Comparison of ENCODE assay signal across 16 mouse cellular contexts in the genomic region with DNA sequence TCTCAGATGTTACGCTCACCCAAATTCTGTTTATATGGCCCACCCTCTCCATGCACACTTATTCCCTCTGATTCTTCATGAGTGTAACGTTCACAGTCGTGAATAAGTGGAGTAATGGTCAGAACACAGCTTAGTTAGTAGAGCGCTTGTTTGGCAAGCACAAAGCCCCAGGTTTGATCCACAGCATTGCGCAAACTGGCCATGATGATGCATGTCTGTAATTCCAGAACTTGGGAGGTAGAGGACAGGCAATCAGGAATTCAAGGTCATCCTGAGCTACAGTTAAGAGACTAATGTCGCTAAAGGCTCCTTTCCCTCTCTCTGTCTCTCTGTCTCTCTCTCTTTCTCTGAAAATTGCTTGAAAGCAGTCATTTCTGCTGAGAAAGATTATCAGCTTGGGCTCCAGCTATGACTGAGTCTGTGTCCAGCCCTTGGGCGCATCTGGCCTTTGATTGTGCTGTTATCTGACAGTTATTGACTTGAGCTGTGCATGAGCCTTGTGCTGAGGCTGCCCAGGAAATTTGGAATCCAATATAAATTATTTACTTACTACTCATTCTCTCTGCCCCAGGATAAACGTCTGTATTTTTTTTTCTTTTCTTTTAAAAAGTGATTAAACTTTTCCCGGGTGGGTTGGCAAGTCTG. TPM values are rescaled to one million over a fixed set of nuclear protein-coding genes. Genes with fewer than 3 reads are reported as not detected.
DNase-seq lines count a peak whose midpoint lies in the region; ATAC-seq and TF ChIP-seq lines count a peak whose summit lies in the region.
"Had no signal": no experiment of that assay in that cellular context is flagged by ENCODE, and none has a peak within 500 bp of the region (broad histone marks: within the 10 kb centered on the region; RNA-seq: fewer than 3 reads in every experiment).

No protein-coding gene starts in this region.

- no peaks in the 10 kb centered on the region for H3K4me1 ChIP-seq in heart, postnatal 0 days (ENCODE audit: control insufficient read depth, insufficient read depth)
- H3K4me1 ChIP-seq in midbrain, embryonic 15.5 days: no peaks in the 10 kb centered on the region
- no peaks in the 10 kb centered on the region for H3K4me1 ChIP-seq in midbrain, embryonic 11.5 days (ENCODE audit: control insufficient read depth, insufficient read depth, low read length)
- H3K4me1 ChIP-seq in intestine, embryonic 16.5 days (ENCODE audit: control insufficient read depth, insufficient read depth, low read length): no peaks in the 10 kb centered on the region
- H3K4me1 ChIP-seq: liver, embryonic 15.5 days; midbrain, embryonic 12.5 days; neural tube, embryonic 13.5 days had no signal

- intact Hi-C loops in heart, postnatal 14 days (cut with DNase I): no loop called here

- no peak for TF ChIP-seq CTCF in heart, postnatal 0 days (IDR thresholded peaks at IDR 0.05; ENCODE audit: low read depth)

- 71% methylated on average over 9 of the region's 9 CpGs for WGBS in heart, postnatal 0 days
- WGBS in midbrain, embryonic 15.5 days: 79% methylated on average over 9 of the region's 9 CpGs
- WGBS in midbrain, embryonic 11.5 days: 86% methylated on average over 9 of the region's 9 CpGs
- whole genome bisulfite sequencing in intestine, embryonic 16.5 days: 73% methylated on average over 9 of the region's 9 CpGs

- DNase-seq in heart, postnatal 0 days (ENCODE audit: low spot score): no peak
- DNase-seq in heart, postnatal 14 days: no peak
- no peak for DNase-seq in midbrain, embryonic 11.5 days (ENCODE audit: low spot score, missing footprints)
- DNase-seq in testis, postnatal 10 days (ENCODE audit: low spot score): no peak
- DNase-seq: adrenal gland, postnatal 36 days; cerebellum, postnatal 25 days; kidney, adult 9 months had no signal

- H3ac ChIP-seq in myocyte (ENCODE audit: control insufficient read depth, insufficient read length): no peak overlapping the region

- H3K36me3 ChIP-seq in heart, postnatal 0 days (replicated peaks; ENCODE audit: control insufficient read depth, insufficient read depth, low read length): no peaks in the 10 kb centered on the region
- H3K36me3 ChIP-seq in midbrain, embryonic 15.5 days (replicated peaks): no peaks in the 10 kb centered on the region
- H3K36me3 ChIP-seq in midbrain, embryonic 11.5 days (ENCODE audit: control insufficient read depth, insufficient read depth, low read length): no peaks in the 10 kb centered on the region
- H3K36me3 ChIP-seq in intestine, embryonic 16.5 days (ENCODE audit: control insufficient read depth, insufficient read depth, low read length): no peaks in the 10 kb centered on the region
- no peaks in the 10 kb centered on the region for H3K36me3 ChIP-seq in myocyte (ENCODE audit: control insufficient read depth, insufficient read depth)
- H3K36me3 ChIP-seq: liver, embryonic 15.5 days; midbrain, embryonic 12.5 days; neural tube, embryonic 13.5 days had no signal

- H3K9ac ChIP-seq in heart, postnatal 0 days (replicated peaks; ENCODE audit: low read depth, low read length): no peak overlapping the region
- no peak overlapping the region for H3K9ac ChIP-seq in midbrain, embryonic 15.5 days
- H3K9ac ChIP-seq in midbrain, embryonic 11.5 days (ENCODE audit: low read length): no peak overlapping the region
- H3K9ac ChIP-seq in intestine, embryonic 16.5 days (ENCODE audit: low read depth, low read length): no peak overlapping the region
- H3K9ac ChIP-seq: liver, embryonic 15.5 days; midbrain, embryonic 12.5 days; neural tube, embryonic 13.5 days had no signal

- H3K4me2 ChIP-seq in heart, postnatal 0 days (ENCODE audit: low read depth, low read length): peak overlapping the region; percentile 36; the same call in 1 of the 2 replicates
- H3K4me2 ChIP-seq in midbrain, embryonic 15.5 days: no peak overlapping the region
- H3K4me2 ChIP-seq in midbrain, embryonic 11.5 days: no peak overlapping the region
- peak overlapping the region; percentile 33 for H3K4me2 ChIP-seq in intestine, embryonic 16.5 days (ENCODE audit: low read depth, low read length)
- no peak overlapping the region for H3K4me2 ChIP-seq in myocyte (ENCODE audit: low read depth)
- H3K4me2 ChIP-seq: midbrain, embryonic 12.5 days; neural tube, embryonic 13.5 days had no signal

- no peaks in the 10 kb centered on the region for H3K9me3 ChIP-seq in heart, postnatal 0 days (replicated peaks; ENCODE audit: control insufficient read depth, low read length)
- H3K9me3 ChIP-seq in midbrain, embryonic 15.5 days: no peaks in the 10 kb centered on the region
- no peaks in the 10 kb centered on the region for H3K9me3 ChIP-seq in midbrain, embryonic 11.5 days (ENCODE audit: control insufficient read depth, low read length)
- no peaks in the 10 kb centered on the region for H3K9me3 ChIP-seq in intestine, embryonic 16.5 days (ENCODE audit: control insufficient read depth, low read length)
- H3K9me3 ChIP-seq: liver, embryonic 15.5 days; midbrain, embryonic 12.5 days; neural tube, embryonic 13.5 days had no signal

- no peak overlapping the region for H3K4me3 ChIP-seq in heart, postnatal 0 days (ENCODE audit: low read depth, low read length)
- no peak overlapping the region for H3K4me3 ChIP-seq in midbrain, embryonic 15.5 days
- H3K4me3 ChIP-seq in midbrain, embryonic 11.5 days (ENCODE audit: low read depth, low read length): no peak overlapping the region
- H3K4me3 ChIP-seq in intestine, embryonic 16.5 days (ENCODE audit: low read length): no peak overlapping the region
- no peak overlapping the region for H3K4me3 ChIP-seq in myocyte
- H3K4me3 ChIP-seq: liver, embryonic 15.5 days; midbrain, embryonic 12.5 days; neural tube, embryonic 13.5 days had no signal

- no peak for ATAC-seq in heart, postnatal 0 days (ENCODE audit: insufficient read depth, low read depth)
- peak; percentile 67; the same call in 1 of the 2 replicates for ATAC-seq in midbrain, embryonic 15.5 days (replicated peaks)
- ATAC-seq in midbrain, embryonic 11.5 days (ENCODE audit: low FRiP score): no peak
- no peak for ATAC-seq in intestine, embryonic 16.5 days
- ATAC-seq: CD4-positive, CD25-positive, alpha-beta regulatory T cell, adult 4 months; forebrain, embryonic 14.5 days; hindbrain, postnatal 0 days had no signal

- no peak overlapping the region for H3K27ac ChIP-seq in heart, postnatal 0 days (ENCODE audit: low read depth)
- H3K27ac ChIP-seq in midbrain, embryonic 15.5 days: no peak overlapping the region
- no peak overlapping the region for H3K27ac ChIP-seq in midbrain, embryonic 11.5 days (ENCODE audit: low read depth, low read length)
- H3K27ac ChIP-seq in intestine, embryonic 16.5 days (ENCODE audit: low read length): no peak overlapping the region
- H3K27ac ChIP-seq: hindbrain, postnatal 0 days; liver, embryonic 15.5 days; midbrain, embryonic 12.5 days; neural tube, embryonic 13.5 days had no signal

- TF ChIP-seq POLR2A in myocyte (IDR thresholded peaks at IDR 0.05; ENCODE audit: insufficient read length, low read depth): no peak

- H3K27me3 ChIP-seq in heart, postnatal 0 days (ENCODE audit: control insufficient read depth, insufficient read depth, low read length): no peaks in the 10 kb centered on the region
- no peaks in the 10 kb centered on the region; the same call in 1 of the 2 replicates for H3K27me3 ChIP-seq in midbrain, embryonic 15.5 days (replicated peaks)
- no peaks in the 10 kb centered on the region for H3K27me3 ChIP-seq in midbrain, embryonic 11.5 days (ENCODE audit: control insufficient read depth, insufficient read depth, low read length)
- H3K27me3 ChIP-seq in intestine, embryonic 16.5 days (replicated peaks; ENCODE audit: control insufficient read depth, insufficient read depth, low read length): no peaks in the 10 kb centered on the region
- H3K27me3 ChIP-seq in myocyte (ENCODE audit: control insufficient read depth, insufficient read depth, insufficient read length): no peaks in the 10 kb centered on the region
- H3K27me3 ChIP-seq: liver, embryonic 15.5 days; midbrain, embryonic 12.5 days; neural tube, embryonic 13.5 days had no signal

- no peaks in the 10 kb centered on the region for H3K79me2 ChIP-seq in myocyte (ENCODE audit: control insufficient read depth, insufficient read depth)

- no peak for TF ChIP-seq EP300 in heart, postnatal 0 days (IDR thresholded peaks at IDR 0.05; ENCODE audit: low read depth)

TF ChIP-seq in myocyte, 11 proteins besides CTCF, POLR2A, EP300 and RAD21:
- 0 out of 2 replicates have a peak, but pooled peaks have one; percentile 11 for TF ChIP-seq CEBPB (IDR thresholded peaks at IDR 0.05; ENCODE audit: insufficient read depth, poor library complexity, severe bottlenecking)
- no peak for TF ChIP-seq TCF12 (IDR thresholded peaks at IDR 0.05; ENCODE audit: insufficient read depth, poor library complexity, severe bottlenecking)
- TF ChIP-seq USF1 (IDR thresholded peaks at IDR 0.05; ENCODE audit: low read depth): no peak

RNA-seq across cellular contexts. Expression of a gene that starts 53.4 kb away (rescaled TPM):
- total RNA-seq in heart, postnatal 0 days (2014; rRNA removed; ENCODE audit: low replicate concordance): 55.8 and 63.6 TPM in 2 replicates
- 6.1 and 7.1 TPM in 2 replicates for polyA plus RNA-seq in heart, postnatal 0 days (2015; fragmentation: Nextera tagmentation; extraction: Ambion mirVana)
- 10 to 100 TPM; 43.7 to 49.2 TPM for total RNA-seq in heart, postnatal 14 days (2021)
- polyA plus RNA-seq in midbrain, embryonic 15.5 days (2015; fragmentation: Nextera tagmentation; extraction: Ambion mirVana): 14.0 and 14.7 TPM in 2 replicates
- 7.1 and 8.7 TPM in 2 replicates for polyA plus RNA-seq in midbrain, embryonic 11.5 days (2014; fragmentation: Nextera tagmentation; extraction: Ambion mirVana)
- 2.3 and 3.1 TPM in 2 replicates for polyA plus RNA-seq in intestine, embryonic 16.5 days (2015; fragmentation: Nextera tagmentation; extraction: Ambion mirVana)
- 17.8 TPM for polyA plus RNA-seq in myocyte (2012; fragmentation: generic; extraction: Trizol)

Comparison
In these comparisons a context has a peak if more than half of its experiments do, and no peak if none do; other contexts are left out.
1. H3K4me2 ChIP-seq: peak in heart, postnatal 0 days (single experiment) and intestine, embryonic 16.5 days (single experiment); none in midbrain, embryonic 15.5 days (single experiment), midbrain, embryonic 11.5 days (single experiment) and myocyte (single experiment).